Mouse (Mus musculus): Measurements from ENCODE around the gene Slc26a3.

The Slc26a3 gene

DNA sequence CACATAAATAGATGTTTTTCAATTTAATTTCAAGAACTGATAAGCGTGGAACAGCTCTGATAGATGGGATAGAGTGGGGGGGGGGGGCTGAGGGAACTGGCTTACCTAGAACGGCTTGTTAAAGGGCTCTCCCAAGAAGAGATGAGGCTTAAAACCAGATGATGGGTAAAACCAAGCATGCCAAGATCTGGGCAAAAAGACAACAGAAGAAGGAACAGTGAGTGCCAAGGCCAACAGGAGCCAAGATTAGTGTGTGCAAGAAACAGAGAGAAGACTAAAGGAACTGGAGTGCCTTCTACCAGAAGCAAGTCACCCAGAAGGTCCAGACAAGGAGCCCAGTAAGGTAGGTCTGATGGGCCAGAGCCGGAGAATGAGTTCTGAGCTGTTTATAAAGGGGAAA is at the start of gene Slc26a3:
Gene Slc26a3 (plus strand): TSS at position 301 of the 400 bp plus-strand sequence.
- no peak for DNase-seq

DNA sequence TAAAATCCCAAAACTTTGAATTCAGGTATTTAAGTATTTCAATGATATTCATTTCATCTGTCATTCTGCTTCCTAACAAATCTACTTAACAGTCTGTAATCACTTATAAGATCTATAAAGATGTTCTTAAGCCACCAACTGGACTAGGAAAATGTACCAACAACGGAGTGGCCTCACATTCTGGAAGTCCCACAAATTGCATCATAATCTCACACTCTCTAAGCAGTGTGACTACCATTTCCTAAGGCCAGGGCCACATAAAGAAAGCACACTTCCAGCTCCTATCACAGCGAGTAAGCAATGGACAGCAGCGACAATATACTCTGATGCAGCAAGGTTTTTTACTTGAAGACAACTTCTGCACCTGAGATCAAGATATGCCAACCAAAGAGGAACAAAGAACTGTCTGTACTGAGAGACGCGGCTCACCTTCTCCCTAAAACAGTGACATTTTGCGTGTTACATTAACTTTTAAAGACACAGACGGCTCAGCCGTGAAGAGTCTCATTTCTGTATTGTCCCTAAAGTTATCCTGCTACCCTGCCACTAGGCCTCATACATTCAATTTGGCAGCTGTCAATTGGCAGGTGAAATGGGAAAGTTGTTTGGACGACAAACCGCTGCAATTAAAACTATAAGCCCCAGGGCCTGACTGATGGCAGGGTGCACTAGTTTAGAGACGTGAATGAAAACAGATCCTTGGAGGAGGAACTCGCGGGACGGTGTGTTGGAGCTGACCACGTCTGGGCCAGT is 40.3 kb upstream of the Slc26a3 start:
- no peak for DNase-seq

DNA sequence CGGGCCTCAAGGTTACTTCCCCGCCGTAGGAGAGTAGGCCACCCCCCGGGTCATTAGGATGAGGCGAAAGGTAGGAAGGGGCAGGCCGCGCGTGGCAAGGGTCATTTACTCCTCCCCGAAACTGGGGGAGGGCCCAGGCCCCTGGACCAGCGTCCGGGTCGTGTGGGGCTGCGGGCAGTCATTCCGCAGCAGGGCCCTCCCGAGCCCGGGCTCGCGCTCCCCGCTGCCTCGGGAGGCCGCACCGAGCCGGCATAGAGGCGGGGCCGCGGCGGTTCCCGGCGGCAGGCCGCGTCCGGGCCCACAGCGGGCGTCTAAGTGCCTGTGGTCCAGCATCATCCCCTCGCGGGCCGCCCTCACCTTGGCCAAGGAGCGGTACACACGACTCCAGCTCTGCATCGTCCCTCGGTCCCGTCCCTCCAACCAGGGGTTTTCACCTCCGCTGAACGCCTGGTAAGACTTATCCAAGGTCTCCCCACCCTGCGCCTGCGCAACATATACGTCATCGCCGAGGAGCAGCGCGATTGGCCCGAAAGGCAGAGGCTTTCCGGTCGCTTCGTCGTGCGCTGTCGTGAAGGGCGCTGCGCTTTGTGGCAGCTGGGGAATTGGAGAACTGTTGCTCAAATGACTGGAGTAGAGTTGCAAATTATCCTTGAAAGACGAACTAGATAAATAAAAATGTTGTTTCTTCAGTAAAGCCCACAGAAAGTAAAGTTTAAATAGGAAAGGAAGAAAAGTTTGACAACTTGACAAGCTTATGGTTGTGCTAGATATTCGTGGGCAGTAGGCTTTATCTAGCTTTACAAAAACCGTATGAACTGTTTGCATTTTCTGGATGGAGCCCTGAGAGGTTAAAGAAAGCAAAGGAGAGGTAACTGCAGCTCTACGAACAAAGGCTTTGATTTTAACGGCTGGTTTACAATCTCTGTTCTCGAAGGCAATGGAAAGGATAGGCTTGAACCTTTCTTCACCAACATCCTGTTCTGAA is 39.4 kb upstream of the Slc26a3 start, which contains the start of gene Dld:
Gene Dld (minus strand): TSS at position 510 of the 985 bp plus-strand sequence.
- peak; percentile 93 for DNase-seq

DNA sequence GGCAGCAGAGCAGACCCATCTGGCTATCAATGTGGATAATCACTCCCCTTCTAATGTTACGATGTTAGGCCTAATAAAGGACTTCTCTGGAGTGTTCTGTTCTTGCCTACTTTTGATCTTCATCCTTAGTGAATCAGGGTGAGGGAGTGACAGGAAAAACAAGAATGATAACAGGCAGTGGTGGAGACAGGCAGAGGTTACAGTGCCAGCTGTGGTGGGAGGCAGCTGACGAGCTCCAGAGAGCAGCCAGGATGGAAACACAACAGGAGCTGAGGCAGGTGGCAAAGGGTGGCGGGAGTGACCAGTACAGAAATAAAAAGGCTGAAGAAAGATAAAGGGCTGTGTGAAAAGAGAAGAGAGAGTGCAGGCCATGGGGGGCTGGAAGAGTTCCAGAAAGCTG is 24.2 kb upstream of the Slc26a3 start:
- DNase-seq: no peak

DNA sequence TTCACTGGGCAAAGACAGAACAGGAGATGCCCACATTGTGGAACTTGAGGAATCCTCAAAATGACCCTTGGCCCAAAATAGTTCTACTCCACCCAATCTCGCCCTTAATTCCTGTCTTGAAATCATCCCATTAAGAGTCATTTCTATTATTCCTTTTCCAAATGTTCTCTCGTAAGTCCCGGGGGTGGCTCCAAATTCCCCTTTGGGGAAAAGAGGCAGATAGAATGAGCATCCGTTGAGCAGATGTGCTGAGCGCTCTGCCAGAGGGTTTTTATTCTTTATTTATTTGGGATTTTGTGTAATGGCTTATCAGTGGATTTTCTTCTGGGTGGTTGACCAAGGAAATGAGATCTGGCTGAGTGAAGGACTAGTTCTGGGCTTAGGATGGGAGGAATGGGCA is 22.9 kb upstream of the Slc26a3 start:
- no peak for DNase-seq

DNA sequence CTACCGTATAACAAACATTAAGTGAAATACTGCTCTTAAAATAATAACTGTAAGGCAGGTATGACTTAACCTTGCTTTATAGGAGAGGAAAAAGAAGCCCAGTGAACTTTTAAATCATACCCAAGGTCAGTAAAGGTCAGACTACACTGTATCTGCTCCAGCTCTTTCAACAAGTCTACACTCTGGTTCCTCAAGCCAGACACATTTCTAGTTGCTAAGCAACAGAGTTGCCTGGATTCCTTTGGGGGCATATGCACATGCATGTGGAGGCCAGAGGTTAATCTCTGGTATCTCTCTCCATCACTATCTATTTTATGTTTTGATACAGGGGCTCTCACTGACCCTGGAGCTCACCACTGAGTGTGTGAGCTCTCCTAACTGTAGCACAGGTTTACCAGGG is 21.6 kb upstream of the Slc26a3 start:
- DNase-seq: no peak

DNA sequence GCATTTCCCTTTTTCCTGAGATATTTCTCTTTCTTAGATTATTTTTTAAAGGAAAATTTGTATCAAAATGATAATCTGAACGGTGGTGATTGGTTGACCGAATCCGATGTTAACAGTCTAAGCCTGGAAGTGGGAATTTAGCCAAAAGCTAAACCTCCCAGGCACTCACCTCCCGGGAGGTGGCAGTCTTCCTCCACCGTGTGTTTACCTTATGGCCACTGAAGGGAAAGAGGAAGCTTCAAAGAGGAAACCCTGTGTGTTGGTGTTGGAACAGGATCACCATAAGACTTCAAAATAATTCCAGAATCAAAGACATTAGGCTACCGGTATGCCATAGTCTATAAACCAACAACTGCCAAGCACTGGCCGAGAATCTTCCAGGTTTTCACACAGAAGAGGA is 21.0 kb upstream of the Slc26a3 start:
- no peak for DNase-seq

DNA sequence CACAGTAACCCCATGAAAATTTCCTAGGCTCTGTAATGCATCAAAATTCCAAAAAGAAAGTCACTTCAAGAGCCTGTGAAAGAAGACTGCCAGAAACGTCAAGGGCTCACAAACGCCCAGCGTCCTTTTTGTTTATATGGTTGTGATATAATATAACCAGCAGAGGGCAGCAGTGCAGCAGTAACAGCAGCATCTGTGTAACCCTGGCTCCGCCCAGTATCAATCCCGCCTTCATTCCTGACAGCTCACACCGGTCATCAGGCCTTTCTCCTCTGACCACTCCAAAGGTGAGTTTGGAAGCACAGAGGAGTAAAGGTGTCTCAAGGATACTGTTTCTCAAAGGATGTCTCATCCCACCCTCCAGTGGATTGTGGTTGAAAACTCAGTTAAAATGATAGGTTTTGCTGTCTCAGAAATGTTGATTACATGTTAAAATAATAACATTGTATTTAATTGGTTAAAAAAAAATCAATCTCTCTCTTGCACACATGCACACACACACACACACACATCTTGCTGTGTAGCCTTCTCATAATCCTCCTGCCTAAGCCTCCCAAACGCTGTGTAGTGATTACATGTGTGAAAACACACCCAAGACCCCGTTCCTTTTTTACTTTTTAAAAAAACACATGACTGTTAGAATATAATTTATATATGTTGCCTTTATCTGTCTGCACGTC is 15.9 kb upstream of the Slc26a3 start:
- DNase-seq: peak; percentile 41

DNA sequence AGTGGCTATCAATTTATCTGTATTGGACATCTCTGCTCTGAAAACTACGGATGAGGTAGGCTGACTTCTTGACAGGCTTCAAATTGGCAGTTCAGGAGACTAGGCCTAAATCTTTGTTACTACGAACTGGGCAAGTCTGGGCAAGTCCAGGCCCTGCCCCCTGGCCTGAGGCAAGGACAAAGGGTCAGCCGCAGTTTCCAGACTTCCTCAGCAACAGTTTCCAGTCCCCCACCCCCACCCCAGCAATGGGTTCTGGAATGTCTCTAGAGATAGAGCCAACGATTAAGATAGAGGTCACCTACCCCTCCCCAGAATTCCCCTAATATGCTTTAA is 15.4 kb upstream of the Slc26a3 start:
- DNase-seq: no peak

DNA sequence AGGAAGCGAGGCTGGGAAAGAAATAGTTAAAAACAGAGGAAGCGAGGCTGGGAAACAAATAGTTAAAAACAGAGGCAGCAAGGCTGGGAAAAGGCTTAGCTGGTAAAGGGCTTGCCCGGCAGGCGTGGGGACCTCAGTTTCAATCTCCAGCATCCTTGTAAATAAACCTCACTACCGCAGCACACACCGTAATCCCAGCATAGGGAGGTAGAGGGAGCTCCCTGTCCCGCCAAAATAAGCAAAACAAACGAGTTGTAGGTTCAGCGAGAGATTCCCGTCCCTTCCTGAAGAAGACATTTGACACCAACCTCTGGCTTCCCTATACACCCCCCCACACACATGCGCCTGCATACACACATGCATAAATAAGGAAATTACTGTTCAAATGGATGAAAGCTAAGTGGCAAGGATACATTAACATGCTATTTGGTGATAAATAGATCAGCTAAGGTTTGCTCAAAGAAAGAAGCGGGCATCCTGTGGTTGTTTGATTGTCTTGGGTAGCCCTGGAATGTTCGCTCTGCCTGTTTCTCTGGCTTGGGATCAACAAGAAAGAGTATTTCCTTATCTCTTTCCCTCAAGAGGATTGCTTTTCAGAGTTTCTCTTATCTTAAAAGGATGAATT is 14.2 kb upstream of the Slc26a3 start:
- DNase-seq: no peak

DNA sequence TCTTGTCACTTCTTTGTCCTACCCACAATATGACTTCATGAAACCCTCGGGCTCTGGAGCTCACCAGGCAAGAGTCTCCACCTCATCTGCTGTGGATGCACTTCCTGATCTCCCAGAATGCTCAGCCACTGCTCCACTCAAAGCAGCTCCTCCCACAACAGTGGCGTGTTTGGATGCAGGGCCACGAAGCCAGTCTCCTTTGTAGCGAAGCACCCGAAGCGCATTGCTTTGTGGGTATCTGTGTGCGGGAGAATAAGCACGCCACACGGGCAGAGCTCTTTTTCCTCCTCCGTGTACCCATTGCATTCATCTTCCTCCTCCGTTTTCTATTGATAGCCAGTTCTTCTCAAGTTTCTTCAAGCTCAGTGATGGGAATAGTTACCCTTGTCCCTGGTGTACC is 13.4 kb upstream of the Slc26a3 start:
- no peak for DNase-seq

DNA sequence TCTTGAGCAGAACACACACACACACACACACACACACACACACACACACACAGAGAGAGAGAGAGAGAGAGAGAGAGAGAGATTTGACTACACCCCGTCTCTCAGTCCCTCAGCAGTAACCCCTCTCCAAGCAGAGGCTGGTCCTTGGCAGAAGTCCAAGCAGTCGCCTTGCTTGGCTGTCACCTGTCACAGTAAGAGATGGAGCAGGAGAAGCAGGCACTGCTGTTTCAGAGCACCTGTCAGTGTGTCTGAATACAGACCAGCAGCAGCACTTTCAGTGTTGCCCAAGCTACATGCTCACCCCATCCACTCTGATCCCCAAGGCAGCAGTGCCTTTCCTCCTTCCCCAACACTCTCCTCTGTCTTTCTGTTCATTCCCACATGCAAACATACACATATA is 9.8 kb upstream of the Slc26a3 start:
- no peak for DNase-seq

DNA sequence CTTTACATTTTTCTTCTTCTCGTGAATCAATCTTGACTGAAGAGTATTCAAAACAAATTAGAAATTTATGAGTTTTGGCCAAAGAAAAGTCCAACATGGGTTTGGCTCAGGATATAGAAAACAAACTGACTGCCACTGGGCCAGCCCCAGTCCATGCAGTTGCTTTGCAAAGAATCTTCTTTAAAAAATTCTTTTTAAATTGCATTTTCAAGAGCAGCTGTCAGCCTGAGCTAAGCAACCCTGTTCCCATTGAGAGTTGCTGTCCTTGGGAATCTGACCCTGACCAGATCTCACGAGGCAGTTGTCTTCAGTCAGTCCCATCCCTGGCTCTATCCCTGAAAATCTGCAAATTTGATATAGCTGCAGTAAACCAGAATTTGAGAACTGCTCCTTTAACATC is 8.2 kb upstream of the Slc26a3 start:
- DNase-seq: no peak

DNA sequence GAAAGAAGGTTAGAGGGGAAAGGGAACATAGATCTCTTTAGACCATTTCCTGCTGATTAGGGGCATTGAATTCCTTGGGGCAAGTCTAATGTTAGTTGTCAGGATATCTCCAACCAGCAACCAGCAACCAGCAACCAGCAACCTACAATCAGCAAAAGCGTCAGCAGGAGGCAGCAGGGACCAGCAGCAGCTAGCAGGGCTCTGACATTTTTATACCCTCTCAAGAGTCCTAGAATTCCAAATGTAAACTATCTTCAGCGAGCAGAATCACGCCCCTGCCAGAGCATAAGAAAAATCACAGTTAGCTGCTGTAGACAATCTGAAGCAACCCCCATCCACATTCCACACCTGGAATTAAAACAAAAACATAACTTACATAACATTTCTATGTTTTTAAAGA is 3.4 kb upstream of the Slc26a3 start:
- DNase-seq: no peak

DNA sequence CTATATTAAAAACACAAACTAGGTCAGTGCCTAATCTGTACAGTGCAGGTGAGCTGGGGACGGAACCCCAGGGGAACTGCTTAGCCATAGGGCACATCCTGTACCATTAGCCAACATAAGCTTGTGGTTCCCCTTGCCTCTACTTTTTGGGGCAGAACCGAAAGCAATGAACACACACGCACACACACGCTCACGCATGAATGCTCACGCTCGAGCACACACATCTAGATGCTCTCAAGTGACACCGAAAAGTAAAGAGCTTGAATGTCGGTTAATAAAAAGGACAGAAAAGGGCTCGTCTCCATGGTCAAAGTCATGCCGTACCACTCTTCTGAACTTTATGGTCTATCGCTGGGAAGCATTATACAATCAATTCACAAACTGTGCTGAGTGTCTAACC is 1.0 kb downstream of the Slc26a3 start:
- DNase-seq: no peak

DNA sequence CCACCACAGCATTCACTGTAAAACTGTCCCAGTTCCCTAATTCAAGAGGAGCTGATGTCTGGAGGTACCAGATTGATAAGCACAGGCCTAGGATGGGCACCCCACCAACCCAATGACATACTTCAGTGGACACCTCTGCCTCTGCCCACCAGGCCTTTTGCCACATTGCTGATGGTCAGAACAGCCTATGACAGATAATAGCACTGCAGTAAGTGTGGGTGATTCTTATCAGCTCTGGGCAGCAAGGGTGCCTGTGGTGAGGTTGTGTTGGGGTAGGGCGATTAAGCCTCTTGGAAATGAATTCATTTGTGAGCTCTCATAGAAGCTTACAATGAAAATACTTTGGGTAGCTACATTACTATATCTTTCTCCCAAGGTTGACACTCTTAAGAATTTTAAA is 5.2 kb downstream of the Slc26a3 start:
- no peak for DNase-seq

DNA sequence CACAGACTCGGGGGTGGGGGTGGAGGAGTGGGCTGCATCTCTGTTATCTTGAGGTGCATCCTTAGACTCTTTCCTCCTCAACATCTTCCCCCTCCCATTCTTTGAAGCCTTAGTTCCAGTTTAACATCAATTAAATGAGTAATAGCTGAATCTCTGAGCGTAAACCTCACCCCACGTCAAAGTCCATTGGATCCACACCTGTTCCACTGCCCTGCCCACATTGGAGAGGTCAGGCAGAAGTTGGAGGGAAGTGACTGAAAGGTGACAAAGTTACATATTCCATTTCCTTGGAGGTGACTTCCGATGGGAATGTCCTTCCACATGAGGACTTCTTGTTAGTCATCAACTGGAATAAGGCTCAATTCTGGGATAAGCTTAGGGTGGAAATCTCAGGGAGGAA is 7.0 kb downstream of the Slc26a3 start:
- DNase-seq: no peak

DNA sequence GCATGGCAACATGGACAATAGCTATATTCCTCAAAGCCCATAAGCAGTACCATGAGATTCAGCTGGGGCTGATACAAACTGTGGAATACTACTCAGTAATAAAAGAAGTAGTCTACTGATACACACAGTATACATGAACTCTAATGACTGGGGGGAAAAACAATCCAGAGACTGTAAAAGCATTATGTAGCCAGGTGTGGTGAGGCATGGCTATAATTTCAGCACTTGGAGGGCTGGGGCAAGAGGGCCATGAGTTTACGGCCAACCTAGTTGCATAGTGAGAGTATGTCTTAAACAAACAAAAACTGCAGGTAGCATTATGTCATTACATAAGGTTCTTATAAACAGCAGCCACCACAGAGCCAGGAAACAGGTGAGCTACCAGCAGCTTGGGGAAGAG is 10.2 kb downstream of the Slc26a3 start:
- DNase-seq: no peak

DNA sequence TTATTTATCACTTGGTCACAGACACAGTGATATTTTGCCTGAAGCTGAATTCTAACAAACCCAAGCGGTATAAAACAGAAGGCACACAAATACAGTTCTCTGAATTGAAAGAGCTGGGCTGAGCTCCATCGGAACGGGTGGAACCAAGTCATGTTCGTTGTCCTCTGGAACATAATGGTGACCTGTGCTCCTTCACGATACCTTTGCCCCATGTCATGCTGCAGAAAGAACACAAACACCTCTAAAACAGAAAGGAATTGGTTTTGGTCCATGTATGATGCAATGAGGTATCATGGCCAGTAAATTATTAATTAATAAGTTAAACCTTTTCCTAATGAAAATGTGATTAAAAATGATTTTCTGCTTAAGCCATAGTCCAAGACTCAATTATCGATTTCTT is 11.3 kb downstream of the Slc26a3 start:
- no peak for DNase-seq

DNA sequence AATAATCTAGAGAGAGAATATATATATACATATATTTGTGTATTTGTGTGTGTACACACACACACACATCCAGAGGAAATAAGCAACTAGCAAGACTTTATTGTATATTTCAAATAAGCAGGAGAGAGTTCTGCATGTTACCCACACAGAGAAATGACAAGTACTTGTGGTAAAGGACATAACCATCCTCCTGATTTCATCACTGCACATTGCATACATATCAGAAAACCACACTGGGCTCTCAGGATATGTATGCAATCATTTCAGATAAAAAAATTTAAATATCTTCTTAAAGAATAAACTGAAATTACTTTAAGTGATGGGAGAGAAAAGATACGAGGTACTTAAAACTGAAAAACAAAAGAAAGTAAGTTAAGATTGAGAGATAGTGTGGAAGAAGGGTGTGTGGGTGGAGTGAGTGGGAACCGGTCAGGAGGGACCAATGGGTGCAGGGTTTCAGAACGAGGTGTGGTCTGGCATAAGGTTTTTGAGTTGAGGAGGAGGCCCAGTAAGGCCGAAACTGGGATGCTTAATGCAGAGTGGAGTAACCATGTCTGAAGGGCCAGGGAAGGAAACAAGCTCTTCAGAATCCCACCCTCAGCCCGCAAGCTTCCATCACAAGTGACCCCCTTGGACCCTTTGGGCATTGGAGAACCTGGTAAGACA is 14.0 kb downstream of the Slc26a3 start:
- DNase-seq: no peak

DNA sequence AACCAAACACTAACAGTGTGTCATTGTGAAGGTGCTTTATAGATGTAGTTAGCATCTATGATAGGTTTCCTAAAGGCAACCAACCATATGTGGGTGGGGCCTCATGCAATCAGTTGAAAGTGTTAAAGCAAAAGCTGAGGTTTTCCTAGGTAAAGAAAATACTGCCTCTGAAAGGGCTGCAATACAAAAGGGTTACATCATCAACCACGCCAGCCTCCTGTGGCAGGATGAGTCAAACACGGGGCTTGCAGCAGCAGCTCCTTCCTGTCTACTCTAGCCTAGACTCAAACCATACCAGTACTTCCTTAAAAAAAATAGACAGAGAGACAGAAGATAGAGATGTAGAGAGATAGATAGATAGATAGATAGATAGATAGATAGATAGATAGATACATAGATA is 25.3 kb downstream of the Slc26a3 start:
- DNase-seq: no peak

DNA sequence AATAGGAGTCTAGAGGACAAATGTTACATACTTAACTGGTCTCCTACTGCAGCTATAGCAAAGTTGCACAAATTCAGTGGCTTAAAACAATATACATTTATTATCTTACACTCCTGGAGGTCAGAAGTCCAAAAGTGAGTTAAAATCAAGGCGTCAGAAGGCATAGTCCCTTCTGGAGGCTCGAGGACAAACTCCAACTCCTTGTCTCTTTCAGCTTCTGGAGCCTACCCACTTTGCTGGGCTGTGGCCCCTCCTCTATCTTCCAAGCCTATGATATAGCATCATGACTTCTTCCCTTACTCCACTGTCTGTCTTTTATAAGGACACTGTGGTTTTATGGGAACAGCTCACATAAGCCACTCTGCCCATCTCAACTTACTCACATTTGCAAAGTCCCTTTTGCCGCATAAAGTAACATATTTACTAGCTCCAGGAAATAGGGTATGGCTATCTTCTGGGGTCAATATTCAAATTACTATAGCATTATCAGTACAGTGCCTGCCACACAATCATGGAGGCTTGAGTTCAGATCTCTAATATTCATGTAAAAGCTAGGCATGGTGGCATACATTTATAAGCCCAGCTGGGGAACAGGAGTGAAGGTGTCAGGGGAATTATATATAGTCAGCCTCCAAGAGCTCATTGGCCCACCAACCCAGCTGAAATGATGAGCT is 31.4 kb downstream of the Slc26a3 start:
- DNase-seq: no peak
